Mouse (Mus musculus) hindbrain, postnatal 0 days (tissue): ENCODE measurements around the gene Vinac1. TPM values are rescaled to one million over a fixed set of nuclear protein-coding genes. Genes with fewer than 3 reads are reported as not detected.
A peak's percentile ranks its signal among the peaks of the same experiment; 100 is the strongest.

Experiments
- ATAC-seq: fragments of 200-750 bp; cut with Nextera tagmentation; 2 replicates; pipeline ENCODE4 v1.8.0; 2017; ENCODE audit warnings: mild to moderate bottlenecking, moderate TSS enrichment, moderate library complexity
- DNase-seq: peaks from one replicate; pipeline ENCODE4 v3.0.0-alpha.2; 2015; ENCODE audit warnings: low spot score
- H3K27ac ChIP-seq: fragments of 300-500 bp; sonication (generic); 2 replicates; pipeline ENCODE4 v1.5.1; 2014; ENCODE audit warnings: mild to moderate bottlenecking
- H3K27me3 ChIP-seq: fragments of 300-500 bp; sonication (generic); 2 replicates; pipeline ENCODE4 v1.6.1; 2014; ENCODE audit warnings: low read length, mixed read lengths; ENCODE audit not compliant: insufficient read depth
- H3K36me3 ChIP-seq: fragments of 300-500 bp; sonication (generic); 2 replicates; pipeline ENCODE4 v1.6.1; 2014; ENCODE audit warnings: low read length, mixed read lengths; ENCODE audit not compliant: insufficient read depth
- H3K4me1 ChIP-seq: fragments of 300-500 bp; sonication (generic); 2 replicates; pipeline ENCODE4 v1.6.1; 2014; ENCODE audit warnings: antibody characterized with exemption, low read length, mixed read lengths; ENCODE audit not compliant: insufficient read depth
- H3K4me2 ChIP-seq: fragments of 300-500 bp; sonication (generic); 2 replicates; pipeline ENCODE4 v1.6.1; 2014; ENCODE audit warnings: low read depth, mild to moderate bottlenecking, low read length, moderate library complexity, mixed read lengths
- H3K4me3 ChIP-seq: fragments of 300-500 bp; sonication (generic); 2 replicates; pipeline ENCODE4 v1.5.1; 2014; ENCODE audit warnings: low read length
- H3K9ac ChIP-seq: fragments of 300-500 bp; sonication (generic); replicated peaks from 2 replicates; pipeline ENCODE4 v1.6.1; 2014; ENCODE audit warnings: mild to moderate bottlenecking, low read length, moderate library complexity, mixed read lengths
- H3K9me3 ChIP-seq: fragments of 300-500 bp; sonication (generic); 2 replicates; pipeline ENCODE4 v1.6.1; 2016; ENCODE audit warnings: low read length, mixed read lengths
- CTCF ChIP-seq: IDR thresholded peaks from 2 replicates; pipeline ENCODE4 v1.5.1; 2016; ENCODE audit warnings: antibody characterized with exemption, control low read depth, low read depth
- WGBS: fragments of 180-500 bp; shearing (Covaris S2); extraction: QIAGEN DNeasy Blood & Tissue Kit; methylation state at CpG from one replicate; pipeline ENCODE4 v1.1.7; 2014; 5-methylcytosine and 5-hydroxymethylcytosine counted together
- polyA plus RNA-seq: library from polyadenylated mRNA; unstranded; fragments of >200 nt; fragmentation: Nextera tagmentation; extraction: Ambion mirVana; gene quantifications from 2 replicates; pipeline ENCODE4 v1.2.1, GENCODE M21; 2015
- total RNA-seq: library from RNA; depleted of rRNA; stranded (reverse); fragments of >200 nt; gene quantifications from 2 replicates; pipeline ENCODE4 v1.2.3, GENCODE M21; 2014

The Vinac1 gene
- total and polyA plus RNA-seq, 2 experiments from 2014 or later = 0.86 to 1.5 TPM

GRCm38 (mm10) chr2:129061456-129062059 lies 13.6 kb upstream of the Vinac1 start:
- Histone ChIP-seq H3K36me3 (no peaks in the 10 kb centered on the region), H3K4me1 (0 out of 2 replicates have a peak, but pooled peaks cover 4% of the 10 kb centered on the region), H3K4me2 (no peak overlapping the region), H3K27me3 (no peaks in the 10 kb centered on the region), H3K9ac (no peak overlapping the region), H3K9me3 (no peaks in the 10 kb centered on the region), H3K4me3 (no peak overlapping the region), H3K27ac (no peak overlapping the region)
- 81% methylated on average over 10 of the region's 10 CpGs for WGBS
- no peak for ATAC-seq
- no peak for TF ChIP-seq CTCF
- DNase-seq = no peak

GRCm38 (mm10) chr2:129057920-129058361 lies 10.0 kb upstream of the Vinac1 start:
- Histone ChIP-seq H3K27ac (no peak overlapping the region), H3K4me2 (no peak overlapping the region), H3K4me3 (no peak overlapping the region), H3K36me3 (no peaks in the 10 kb centered on the region), H3K4me1 (no peaks in the 10 kb centered on the region), H3K9me3 (no peaks in the 10 kb centered on the region), H3K27me3 (no peaks in the 10 kb centered on the region), H3K9ac (no peak overlapping the region)
- DNase-seq = no peak
- ATAC-seq = no peak
- WGBS = 85% methylated on average over 6 of the region's 6 CpGs
- no peak for TF ChIP-seq CTCF

- DNase-seq (no peak), ATAC-seq (no peak)
- no peaks in the 10 kb centered on the region for H3K36me3 ChIP-seq
- H3K9ac ChIP-seq = no peak overlapping the region
- WGBS = 91% methylated on average over 8 of the region's 8 CpGs
- no peak overlapping the region for H3K4me3 ChIP-seq
- H3K9me3 ChIP-seq = no peaks in the 10 kb centered on the region
- H3K4me2 ChIP-seq = no peak overlapping the region
- H3K4me1 ChIP-seq = no peaks in the 10 kb centered on the region
- H3K27ac ChIP-seq = no peak overlapping the region
- no peaks in the 10 kb centered on the region for H3K27me3 ChIP-seq
- no peak for TF ChIP-seq CTCF
Observed at GRCm38 (mm10) chr2:129057256-129057655, 9.3 kb upstream of the Vinac1 start.

- no peaks in the 10 kb centered on the region for H3K9me3 ChIP-seq
- peak; percentile 51 for TF ChIP-seq CTCF
- no peak overlapping the region for H3K4me3 ChIP-seq
- no peaks in the 10 kb centered on the region for H3K36me3 ChIP-seq
- no peak overlapping the region for H3K27ac ChIP-seq
- 47% methylated on average over 9 of the region's 9 CpGs for WGBS
- DNase-seq = peak; percentile 19
- H3K27me3 ChIP-seq = no peaks in the 10 kb centered on the region
- no peak overlapping the region for H3K9ac ChIP-seq
- H3K4me2 ChIP-seq = no peak overlapping the region
- no peak for ATAC-seq
- H3K4me1 ChIP-seq = no peaks in the 10 kb centered on the region
Observed at GRCm38 (mm10) chr2:129056597-129056996, 8.6 kb upstream of the Vinac1 start.

GRCm38 (mm10) chr2:129055741-129056140 lies 7.8 kb upstream of the Vinac1 start:
- Histone ChIP-seq H3K4me1 (no peaks in the 10 kb centered on the region), H3K27me3 (no peaks in the 10 kb centered on the region), H3K9ac (no peak overlapping the region), H3K4me3 (no peak overlapping the region), H3K9me3 (no peaks in the 10 kb centered on the region), H3K27ac (no peak overlapping the region), H3K36me3 (no peaks in the 10 kb centered on the region), H3K4me2 (no peak overlapping the region)
- no peak for TF ChIP-seq CTCF
- no peak for ATAC-seq
- 89% methylated on average over 6 of the region's 6 CpGs for WGBS
- no peak for DNase-seq

DNA sequence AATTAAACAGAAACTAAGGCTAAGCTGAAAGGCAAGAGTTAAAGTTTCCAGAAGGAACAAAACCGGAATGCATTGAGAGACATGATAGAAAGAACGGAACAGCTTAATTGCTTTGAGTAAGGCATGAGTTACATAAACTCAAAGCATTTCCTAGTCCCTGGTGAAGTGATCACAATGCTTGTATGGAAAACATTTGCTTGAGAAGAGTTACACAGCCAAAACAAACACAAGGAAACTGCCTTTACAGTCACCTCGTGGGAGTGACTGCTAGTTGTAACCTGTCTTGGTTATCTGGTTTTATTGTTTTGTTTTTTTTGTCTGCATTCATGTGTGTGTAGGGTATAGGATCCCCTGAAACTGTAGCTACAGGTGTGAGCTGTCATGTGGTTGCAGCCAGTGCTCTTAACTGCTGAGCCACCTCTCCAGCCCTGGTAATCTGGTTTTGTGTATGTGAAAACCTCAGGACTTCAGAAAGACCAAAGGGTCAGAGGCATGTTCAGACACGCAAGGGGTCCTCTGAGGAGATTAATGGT lies 4.5 kb upstream of the Vinac1 start:
- no peak for TF ChIP-seq CTCF
- DNase-seq = no peak
- H3K4me2 ChIP-seq = no peak overlapping the region
- H3K4me3 ChIP-seq = no peak overlapping the region
- H3K27me3 ChIP-seq = no peaks in the 10 kb centered on the region
- no peaks in the 10 kb centered on the region for H3K9me3 ChIP-seq
- no peak overlapping the region for H3K27ac ChIP-seq
- H3K9ac ChIP-seq = no peak overlapping the region
- ATAC-seq = no peak
- H3K36me3 ChIP-seq = no peaks in the 10 kb centered on the region
- 75% methylated on average over 4 of the region's 4 CpGs for WGBS
- no peaks in the 10 kb centered on the region for H3K4me1 ChIP-seq

GRCm38 (mm10) chr2:129046846-129047196 lies 1.2 kb downstream of the Vinac1 start:
- H3K4me1 ChIP-seq = no peaks in the 10 kb centered on the region
- ATAC-seq (no peak), DNase-seq (no peak)
- 85% methylated on average over 4 of the region's 4 CpGs for WGBS
- no peak overlapping the region for H3K4me2 ChIP-seq
- no peaks in the 10 kb centered on the region for H3K27me3 ChIP-seq
- H3K9ac ChIP-seq = no peak overlapping the region
- H3K27ac ChIP-seq = no peak overlapping the region
- H3K4me3 ChIP-seq = no peak overlapping the region
- no peaks in the 10 kb centered on the region for H3K9me3 ChIP-seq
- no peak for TF ChIP-seq CTCF
- H3K36me3 ChIP-seq = no peaks in the 10 kb centered on the region
